Mouse (Mus musculus): ENCODE results near the gene Anapc11.

- no peak for TF ChIP-seq CTCF (IDR thresholded peaks at IDR 0.05; ENCODE audit: control insufficient read depth, insufficient read depth, insufficient read length)
- TF ChIP-seq MAX (IDR thresholded peaks at IDR 0.05) = no peak
- no peak for TF ChIP-seq FOSL1 (IDR thresholded peaks at IDR 0.05; ENCODE audit: insufficient read depth, low read length, poor library complexity, severe bottlenecking)
- no peak for TF ChIP-seq USF1 (IDR thresholded peaks at IDR 0.05; ENCODE audit: low read depth)
Measured at GRCm38 (mm10) chr11:120574278-120574600, 24.0 kb upstream of the Anapc11 start.

All from C2C12 (cell line).